Mouse (Mus musculus) spleen, postnatal 10 days (tissue): Measurements from ENCODE around the gene Gm6583.

Experiments used
- DNase-seq, 2 experiments: peaks; one replicate each; pipeline ENCODE4 v3.0.0; 2021 to 2022; ENCODE audit warnings: low spot score in 2 of 2

Gene Gm6583

GRCm38 (mm10) chr5:112355910-112356309 lies at the start of gene Gm6583:
Gene Gm6583 (minus strand): TSS chr5:112356033.
- no peak for DNase-seq

GRCm38 (mm10) chr5:112402437-112402836 lies 46.6 kb upstream of the Gm6583 start:
- DNase-seq, result no peak

GRCm38 (mm10) chr5:112399284-112399683 lies 43.5 kb upstream of the Gm6583 start:
- DNase-seq, result no peak

GRCm38 (mm10) chr5:112396066-112396465 lies 40.2 kb upstream of the Gm6583 start:
- no peak for DNase-seq

- no peak for DNase-seq
Observed at GRCm38 (mm10) chr5:112394779-112395443, 39.1 kb upstream of the Gm6583 start, which contains the start of gene Asphd2. Gene Asphd2 (minus strand): TSS chr5:112394866.

GRCm38 (mm10) chr5:112394415-112394763 lies 38.6 kb upstream of the Gm6583 start:
- no peak for DNase-seq

- no peak for DNase-seq
Observed at GRCm38 (mm10) chr5:112393741-112394414, 38.0 kb upstream of the Gm6583 start.

GRCm38 (mm10) chr5:112391676-112392323 lies 36.0 kb upstream of the Gm6583 start:
- DNase-seq, result no peak

- no peak for DNase-seq
Observed at GRCm38 (mm10) chr5:112391002-112391401, 35.2 kb upstream of the Gm6583 start.

GRCm38 (mm10) chr5:112389352-112389751 lies 33.5 kb upstream of the Gm6583 start:
- no peak for DNase-seq

- DNase-seq, result peak in 1 of 2 experiments; percentile 49
Observed at GRCm38 (mm10) chr5:112385973-112386372, 30.1 kb upstream of the Gm6583 start.

- peak in 1 of 2 experiments; percentile 27 for DNase-seq
Observed at GRCm38 (mm10) chr5:112384805-112385472, 29.1 kb upstream of the Gm6583 start.

- DNase-seq, result no peak
Observed at GRCm38 (mm10) chr5:112382641-112383330, 27.0 kb upstream of the Gm6583 start.

- DNase-seq, result no peak
Observed at GRCm38 (mm10) chr5:112382042-112382441, 26.2 kb upstream of the Gm6583 start.

GRCm38 (mm10) chr5:112381154-112381553 lies 25.3 kb upstream of the Gm6583 start:
- no peak for DNase-seq

GRCm38 (mm10) chr5:112378716-112379115 lies 22.9 kb upstream of the Gm6583 start:
- no peak for DNase-seq

GRCm38 (mm10) chr5:112377380-112377779 lies 21.5 kb upstream of the Gm6583 start:
- no peak for DNase-seq

- no peak for DNase-seq
Observed at GRCm38 (mm10) chr5:112376111-112376510, 20.3 kb upstream of the Gm6583 start.

- no peak for DNase-seq
Observed at GRCm38 (mm10) chr5:112371933-112372332, 16.1 kb upstream of the Gm6583 start.

- no peak for DNase-seq
Observed at GRCm38 (mm10) chr5:112370236-112370813, 14.5 kb upstream of the Gm6583 start.

GRCm38 (mm10) chr5:112369326-112369725 lies 13.5 kb upstream of the Gm6583 start:
- no peak for DNase-seq
